Mouse (Mus musculus) thymus, postnatal 36 days (tissue): ENCODE measurements at regions not wholly inside any gene's neighbourhood (a gene's known extent, or its start where the extent isn't known, plus 50 kb on each side); places are given as distances from the start of the nearest gene placed in this dataset.

Experiments
- DNase-seq, 2 experiments: peaks; one replicate each; pipeline ENCODE4 v3.0.0; 2022; ENCODE audit warnings: mixed read lengths in 2 of 2

DNA sequence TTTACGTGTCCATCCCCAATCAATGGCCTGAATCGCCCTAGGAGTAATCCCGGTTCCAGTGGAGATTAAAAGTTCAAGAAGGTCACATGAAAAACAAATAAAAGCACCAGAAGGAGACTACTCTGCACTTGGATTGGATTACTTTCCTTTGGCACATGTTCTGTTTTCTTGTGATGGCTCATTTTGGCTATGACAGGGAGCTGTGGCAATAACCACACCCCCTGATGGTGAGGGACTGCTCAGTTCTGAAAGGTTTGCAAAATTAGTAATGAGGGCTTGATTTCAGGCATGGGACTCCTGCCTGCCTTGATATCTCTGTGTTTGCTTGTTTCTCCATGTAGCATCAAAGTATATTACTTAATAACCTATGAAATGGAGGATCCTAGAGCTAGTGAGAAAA, 293.9 kb downstream of the Plk2 start:
- no peak for DNase-seq

DNA sequence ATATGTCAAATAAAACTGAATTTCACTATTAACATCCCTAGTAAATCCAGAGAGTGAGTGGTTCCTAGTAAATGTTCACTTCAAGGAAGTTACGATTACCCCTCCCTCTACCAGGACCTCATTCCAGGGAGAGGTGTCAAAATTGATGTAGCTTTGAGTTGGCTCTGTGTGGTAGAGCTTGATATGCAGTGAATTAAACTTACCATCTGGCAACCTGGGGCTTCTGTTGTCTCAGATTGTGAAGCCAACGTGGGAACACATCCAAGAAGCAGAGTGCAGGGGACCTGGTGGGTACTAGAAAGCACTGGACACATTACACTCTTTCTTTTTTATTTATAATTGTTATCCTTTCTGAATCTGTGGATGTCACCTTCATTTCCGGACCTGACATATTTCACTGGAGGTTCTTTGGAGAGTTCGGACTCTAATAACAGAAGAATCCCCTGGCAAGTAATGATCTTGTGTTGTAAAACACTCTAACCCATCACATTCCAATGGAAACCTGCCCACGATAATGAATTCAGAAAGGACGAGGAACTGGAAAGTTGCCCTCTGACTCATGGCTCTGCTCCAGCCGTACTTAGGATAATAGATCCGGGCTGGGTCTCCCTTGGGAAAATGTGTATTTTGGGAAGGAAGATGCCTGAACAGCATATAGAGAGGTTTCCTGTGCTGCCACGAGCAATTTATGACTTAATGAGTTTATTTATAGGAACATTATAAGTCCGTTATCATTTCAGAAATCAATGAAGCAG, 295.8 kb downstream of the Plk2 start:
- no peak for DNase-seq

DNA sequence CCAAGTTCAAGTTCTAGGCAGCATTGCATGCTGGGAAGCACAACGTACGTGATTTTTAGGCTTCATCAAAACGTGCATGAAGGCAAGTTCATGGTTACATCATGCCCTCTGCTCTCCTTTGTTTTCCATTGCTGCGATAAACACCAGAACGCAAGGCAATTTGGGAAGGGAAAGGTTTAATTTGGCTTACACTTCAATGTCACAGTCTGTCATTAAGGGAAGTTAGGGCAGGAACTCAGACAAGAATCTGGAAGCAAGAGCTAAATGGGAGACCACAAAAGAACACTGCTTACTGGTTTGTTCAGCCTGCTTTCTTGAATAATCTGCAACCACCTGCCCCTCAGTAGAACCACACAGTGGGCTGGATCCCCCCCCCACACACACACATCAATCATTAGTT, 297.9 kb downstream of the Plk2 start:
- DNase-seq: no peak

DNA sequence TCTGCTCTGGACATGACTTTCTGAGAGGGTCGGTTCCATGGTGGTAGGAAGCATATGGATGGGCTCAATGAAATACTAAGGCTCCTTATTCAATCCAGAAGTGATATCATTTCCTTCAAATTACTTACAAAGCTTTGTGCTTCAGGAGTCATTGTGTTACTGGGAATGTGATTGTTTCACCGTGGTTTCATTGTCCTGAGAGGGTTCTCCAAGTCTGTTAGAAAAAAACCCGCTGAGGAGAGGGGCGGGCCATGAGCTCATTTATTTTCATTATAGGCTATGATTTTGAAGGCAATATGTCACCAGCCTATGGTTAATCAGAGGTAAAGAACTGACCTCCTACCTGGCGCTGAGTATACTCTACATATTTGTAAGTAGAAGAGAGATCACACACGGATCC, 300.0 kb downstream of the Plk2 start:
- no peak for DNase-seq

DNA sequence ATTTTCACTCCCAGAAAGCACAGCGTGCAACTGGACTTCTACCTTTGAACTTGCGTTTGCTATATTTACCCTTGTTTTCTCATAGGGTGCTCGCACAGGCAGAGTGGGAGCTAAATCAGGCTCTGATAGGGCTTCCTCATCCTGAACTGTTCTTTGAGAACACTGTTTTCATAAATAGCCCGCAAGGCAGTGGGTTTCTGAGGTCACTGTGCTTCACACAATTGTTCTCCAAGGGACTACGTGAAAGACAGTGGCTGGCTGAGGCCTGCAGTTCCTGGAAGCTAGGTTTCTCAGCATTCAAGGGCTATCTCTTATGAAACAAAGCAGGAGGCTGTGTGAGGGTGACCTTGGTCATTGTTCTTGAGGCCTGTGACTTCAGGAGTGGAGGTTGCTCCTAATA, 301.7 kb downstream of the Plk2 start:
- no peak for DNase-seq

DNA sequence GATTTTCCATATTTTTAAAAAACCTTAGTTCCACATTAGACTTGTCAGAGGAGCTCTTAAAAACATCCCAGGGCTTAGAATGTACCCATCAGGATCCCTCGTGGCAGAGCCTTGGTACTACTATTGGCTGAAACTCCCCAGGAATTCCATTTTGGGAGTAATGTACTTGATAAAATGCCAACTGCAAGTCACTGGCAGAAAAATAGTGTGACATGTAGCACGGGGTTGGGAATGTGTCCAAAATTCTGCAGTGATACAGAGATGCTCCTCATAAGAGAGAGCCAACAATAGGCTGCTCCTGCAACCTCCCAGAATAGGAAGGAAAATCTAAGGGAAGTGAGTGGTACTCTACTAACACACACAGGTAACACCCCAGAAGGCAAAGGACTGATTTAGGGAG, 309.4 kb downstream of the Plk2 start:
- no peak for DNase-seq

DNA sequence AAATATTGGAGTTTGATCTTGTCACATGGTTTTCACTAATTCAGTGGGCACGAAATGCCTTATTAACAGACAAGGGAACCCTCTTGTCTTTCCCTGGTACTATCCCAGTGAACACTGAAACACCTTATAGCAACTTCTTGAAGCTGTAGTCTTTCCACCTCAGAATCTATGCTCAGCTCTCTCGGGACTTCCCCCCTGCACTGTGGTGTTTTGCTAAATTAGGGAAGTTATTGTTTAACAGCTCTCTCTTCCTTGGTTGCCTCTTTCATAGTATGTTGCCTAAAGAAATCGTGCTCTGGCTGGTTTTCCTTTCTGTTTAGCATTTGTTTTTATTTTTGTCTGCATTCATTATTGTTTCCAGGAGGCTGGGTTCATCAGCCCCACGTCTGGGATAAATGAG, 316.0 kb downstream of the Plk2 start:
- no peak for DNase-seq

DNA sequence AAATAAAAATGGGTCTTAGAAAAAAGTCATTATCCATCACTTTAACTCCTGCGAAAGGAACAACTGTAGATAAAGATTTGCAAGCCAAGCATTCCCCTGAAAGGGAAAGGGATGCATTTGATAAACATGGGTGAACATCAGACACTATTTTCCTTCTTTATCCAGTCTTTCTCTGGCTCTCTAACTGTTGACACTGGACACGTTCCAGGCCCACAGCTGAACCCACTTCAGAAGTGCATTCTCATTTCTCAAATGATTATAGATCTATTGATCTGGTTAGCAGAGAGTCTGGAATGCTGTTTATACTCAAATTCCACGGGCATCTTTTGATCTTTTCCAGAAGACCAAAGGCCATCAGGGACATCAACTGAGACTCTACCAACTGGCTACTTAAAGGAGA, 317.7 kb downstream of the Plk2 start:
- no peak for DNase-seq

DNA sequence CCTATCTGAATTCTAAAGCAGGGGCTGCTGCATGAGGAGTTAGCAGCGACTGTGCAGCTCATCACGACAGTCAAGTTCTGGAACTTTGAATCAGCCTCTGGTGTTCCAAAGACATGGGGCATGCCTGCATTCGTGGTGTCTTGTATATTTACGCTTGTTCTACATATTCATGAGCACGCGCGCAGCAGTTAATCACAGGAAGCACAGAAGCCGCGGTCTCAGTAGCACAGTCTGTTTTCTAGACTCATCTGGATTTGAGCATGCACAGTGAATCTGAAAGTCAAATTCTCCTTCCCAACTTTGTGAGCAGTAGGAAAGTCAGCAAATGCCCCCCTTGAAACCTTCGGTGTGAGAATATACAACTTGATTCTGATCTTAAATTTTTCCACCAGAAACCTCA, 327.3 kb downstream of the Plk2 start:
- no peak for DNase-seq

DNA sequence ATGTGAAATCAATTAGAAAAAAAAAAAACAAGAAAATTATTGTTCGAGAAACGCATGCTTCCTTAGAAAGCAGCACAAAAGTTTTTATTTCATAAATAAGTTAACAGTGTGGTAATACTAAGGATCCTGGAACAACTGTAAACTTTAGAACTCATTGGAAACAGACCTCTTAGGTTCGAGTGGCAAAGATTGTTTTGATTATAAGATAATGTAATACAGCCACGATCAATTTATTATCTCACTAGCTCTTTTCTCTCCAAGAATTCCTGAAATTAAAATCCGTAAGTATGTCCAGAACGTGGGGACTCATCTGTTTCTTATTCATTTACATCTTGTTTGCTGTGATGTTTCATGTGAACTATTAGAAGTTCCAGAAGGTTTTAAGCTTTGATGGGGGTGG, 327.9 kb downstream of the Plk2 start:
- no peak for DNase-seq

DNA sequence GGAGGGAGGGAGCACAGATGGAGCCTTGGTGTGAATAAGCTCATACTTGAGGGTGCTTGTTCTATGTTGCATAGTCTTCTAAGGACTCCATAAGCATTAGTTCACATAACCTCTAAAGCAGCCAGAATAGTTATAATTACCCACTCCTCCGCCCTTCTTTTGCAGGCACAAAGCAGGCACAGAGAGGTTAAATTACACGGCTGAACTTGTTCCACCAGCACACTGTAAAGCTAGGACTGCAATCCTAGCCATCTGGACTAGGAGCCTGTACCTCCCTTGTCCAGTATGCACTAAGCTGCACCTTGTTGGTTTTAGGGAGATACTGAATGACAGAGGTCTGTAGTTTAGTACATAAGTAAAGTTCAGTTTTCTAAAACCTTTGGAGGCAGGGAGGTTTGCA, 330.0 kb downstream of the Plk2 start:
- DNase-seq: no peak

DNA sequence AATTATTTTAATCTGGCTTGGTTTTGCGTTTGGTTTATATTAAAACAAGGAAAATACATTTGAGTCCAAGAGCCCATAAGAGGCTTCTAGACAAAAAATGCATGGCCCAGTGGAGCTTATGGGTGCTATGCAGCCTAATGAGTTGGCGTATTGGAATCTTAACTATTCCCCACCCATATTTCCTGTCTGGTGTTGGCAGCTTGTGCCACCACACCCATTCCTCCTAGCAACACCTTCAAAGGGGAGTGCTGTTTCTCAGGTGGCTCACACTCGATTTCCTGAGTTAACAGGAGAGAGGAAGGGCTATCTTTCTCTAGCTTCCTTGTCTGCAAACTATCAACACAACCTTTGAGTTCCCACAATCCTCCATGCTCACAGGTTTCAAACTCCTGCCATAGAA, 331.0 kb downstream of the Plk2 start:
- no peak for DNase-seq

DNA sequence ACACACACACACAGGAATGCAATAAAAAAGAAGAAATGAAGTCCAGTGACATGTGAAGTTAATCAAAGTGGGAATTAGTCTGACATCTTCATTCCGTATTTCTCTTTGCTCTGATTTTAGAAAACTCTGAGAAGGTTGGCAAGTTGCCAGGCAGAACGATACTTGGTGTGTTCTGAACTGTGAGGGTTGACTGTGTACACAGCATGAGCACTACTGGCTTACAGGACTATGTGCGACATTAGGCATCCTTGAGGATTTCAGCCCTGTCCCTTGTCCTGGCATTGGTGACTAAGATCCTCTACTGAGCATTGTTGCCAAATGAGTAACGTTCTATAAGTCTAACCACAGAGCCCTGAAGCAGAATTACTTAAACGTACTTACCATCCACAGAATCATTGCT, 340.7 kb downstream of the Plk2 start:
- no peak for DNase-seq

DNA sequence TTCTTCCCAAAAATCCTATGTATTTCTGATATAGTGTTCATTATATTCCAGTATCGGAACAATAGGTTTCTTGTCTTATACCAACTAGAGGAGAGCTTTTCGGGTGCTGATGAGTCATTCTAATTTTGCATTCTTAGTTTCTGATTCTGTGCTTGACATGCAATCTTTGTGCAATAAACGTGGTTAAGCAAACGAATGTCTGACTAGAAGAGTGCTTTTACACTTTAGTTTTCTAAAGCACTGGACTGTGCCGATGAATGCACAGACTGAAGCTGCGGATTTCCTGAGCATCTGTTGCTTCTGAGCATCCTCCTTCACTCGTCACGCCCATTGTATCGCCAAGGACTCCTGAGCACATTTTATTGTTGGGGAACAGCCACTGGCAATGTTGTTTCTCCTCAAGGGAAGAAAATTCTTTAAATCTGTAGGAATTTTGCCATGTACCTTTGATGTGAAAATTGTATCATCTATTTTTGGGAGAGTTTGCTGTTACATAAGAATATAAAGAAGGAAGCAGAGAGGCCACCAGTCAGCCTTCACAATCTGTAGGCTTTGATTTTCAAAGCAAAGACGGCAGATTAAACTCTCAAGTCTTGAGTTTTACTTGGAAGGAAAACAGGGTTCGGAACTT, 346.8 kb downstream of the Plk2 start:
- no peak for DNase-seq

DNA sequence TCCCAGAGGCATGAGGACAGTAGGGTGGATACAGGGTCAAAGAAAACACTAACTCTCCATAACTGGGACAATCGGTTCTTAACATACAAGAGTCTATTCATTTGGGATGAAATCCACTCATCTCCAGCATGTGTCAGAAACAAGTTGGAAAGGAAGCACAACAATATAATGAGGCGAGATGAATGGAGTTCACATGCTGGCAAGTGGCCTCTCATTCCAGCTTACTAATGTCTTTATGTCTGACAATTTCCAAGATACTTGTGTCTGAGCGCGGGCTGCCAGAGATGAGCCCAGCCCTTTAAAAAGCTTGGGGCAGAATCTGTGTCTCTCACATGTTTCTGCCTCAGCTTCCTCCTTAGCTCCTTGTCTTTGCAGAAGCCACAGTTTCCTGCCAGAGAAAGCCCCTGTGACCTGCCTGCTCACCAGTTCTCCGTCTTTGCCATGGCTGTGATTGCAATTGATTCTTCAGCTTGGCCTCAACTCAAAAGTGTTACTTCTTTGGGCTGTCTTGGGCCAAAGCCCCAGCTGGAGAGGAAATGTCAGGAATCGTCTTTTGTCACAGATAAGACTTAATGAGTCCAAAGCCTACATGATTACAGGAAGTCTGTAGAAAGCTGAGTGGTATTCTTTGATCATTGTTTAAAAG, 352.5 kb downstream of the Plk2 start:
- no peak for DNase-seq

DNA sequence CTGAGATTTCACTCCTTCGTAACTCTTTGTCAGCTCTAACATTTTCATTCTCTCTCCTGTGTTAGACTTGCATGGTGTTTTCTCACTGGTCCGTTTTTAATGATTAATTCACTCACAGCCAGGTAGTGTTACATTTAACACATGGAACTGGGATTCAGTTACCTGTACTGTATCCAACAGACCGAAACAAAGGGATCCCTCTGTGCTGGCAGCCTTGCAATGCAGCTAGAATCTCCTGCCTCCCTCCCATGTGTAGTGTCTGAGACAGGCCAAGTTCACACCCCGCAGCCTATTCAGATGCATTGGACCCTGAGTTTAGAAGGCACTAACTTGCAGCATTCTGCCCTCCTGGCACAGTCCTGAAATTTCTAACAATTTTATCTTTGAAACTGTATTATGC, 357.9 kb downstream of the Plk2 start:
- no peak for DNase-seq

DNA sequence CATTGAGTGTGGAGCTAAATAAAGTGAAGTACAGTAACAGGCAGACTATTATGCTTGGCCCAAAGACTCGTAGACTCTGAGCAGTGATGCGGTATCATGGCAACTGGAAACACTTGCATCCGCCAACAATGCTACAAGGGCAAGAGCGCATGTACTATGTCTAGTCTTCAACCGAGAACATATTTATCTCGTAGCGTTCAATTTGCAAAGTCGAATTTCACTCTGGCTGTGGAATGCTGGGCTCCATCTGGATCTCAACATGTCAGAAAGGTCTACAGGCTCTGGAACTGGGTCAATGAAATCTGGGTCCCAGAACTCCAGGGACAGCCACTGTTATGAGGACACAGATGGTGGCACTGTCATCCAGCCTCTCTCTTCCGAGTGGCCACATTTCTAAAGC, 359.7 kb downstream of the Plk2 start:
- DNase-seq: no peak

DNA sequence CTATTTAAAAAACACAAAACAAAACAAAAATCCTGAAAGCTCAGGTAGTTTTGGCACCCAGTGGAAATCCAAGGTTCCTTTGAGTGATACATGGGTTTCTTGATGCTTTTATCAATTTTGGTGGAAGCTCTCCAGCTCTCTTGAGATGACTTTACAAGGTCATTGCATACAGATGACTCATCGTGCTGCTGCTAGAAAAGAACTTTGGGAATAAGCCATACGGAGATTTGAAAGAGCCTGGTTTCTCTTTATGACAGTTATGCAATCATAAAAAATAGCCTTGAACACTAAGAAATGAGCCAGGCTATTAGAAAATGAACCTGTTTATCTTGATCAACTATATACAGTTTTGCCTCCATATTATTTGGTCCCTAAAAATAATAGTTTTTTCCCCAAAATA, 362.0 kb downstream of the Plk2 start:
- DNase-seq: no peak

DNA sequence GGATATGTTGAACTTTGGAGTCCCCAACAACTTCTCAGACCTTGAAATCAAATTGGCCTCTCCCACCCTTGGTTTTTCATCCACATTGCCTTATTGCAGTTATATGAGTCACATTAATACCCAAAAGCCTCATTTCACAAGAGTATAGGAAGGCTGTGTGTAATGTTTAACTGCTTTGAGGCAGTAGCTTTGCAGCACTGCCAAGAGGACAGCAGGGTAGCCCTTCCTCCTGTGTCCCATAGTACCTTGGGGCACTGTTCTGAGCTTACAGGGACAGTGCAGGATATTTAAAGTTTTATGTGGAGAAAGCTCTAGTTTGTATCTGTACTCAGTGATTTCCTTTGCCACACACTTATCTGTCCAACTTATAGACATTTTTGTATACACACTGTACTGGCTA, 374.4 kb downstream of the Plk2 start:
- DNase-seq: no peak

DNA sequence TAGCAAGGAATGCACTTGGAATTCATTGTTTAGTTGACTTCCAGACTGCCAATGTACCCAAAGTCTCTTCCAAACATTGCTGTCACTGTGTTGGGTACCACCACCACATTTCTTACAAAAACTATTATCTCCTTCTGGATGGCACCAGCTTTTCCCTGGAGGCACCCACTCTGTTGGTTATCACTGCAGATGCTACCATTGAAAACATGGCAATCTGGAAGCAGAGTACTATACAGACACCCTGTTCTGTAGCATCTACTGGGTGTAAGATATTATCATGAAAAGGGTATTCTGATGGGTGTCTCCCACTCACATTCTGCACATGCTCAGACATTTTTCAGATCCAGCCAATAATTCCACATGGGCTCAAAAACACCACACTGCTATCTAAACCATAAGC, 380.4 kb downstream of the Plk2 start:
- DNase-seq: no peak

DNA sequence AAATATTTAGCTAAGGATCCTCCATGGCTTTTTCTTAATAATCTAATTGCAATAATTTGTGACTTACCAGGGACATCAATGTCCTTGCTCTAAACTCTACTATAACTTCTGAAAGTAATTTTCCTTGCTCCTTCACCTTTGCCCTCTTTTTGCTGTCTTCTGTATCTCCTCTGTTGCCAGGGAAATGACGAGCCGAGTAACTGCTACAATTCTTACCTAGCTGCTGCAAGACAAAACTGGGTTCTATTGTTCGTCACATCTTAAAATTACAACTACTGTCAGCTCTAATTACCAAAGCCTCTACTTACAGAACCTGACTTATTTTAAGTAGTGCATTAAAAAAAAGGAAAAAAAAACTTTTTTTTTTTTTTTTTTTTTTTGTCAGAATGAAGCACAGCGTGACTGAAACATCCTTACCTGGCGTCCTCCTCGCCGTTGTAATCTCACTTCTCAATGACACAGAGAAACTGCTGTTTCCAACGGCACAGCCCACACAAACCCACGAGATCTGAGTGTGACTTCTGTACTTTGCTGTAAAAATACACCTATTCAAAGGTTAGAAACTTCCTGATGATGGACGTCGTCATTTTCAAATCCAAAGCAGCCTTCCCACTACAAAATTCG, 389.4 kb downstream of the Plk2 start:
- no peak for DNase-seq

DNA sequence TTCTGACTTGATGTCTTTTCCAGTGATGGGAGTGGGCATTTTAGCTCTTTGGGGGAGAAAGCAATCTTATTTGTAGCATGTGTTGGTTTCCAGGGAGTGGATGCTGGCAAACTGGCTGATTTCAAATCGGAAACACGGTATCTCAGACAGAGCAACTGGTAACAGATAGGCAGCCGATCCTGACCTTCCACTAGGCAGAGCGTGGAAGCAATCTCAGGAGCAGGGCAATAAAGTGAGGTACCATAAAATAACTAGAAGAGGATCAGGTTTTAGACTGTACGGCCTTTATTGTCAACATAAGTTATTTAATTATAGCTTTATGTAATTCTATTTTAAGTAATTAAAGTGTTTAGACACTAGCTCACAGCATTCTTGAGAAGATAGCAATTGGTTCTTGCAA, 390.0 kb downstream of the Plk2 start:
- DNase-seq: no peak

DNA sequence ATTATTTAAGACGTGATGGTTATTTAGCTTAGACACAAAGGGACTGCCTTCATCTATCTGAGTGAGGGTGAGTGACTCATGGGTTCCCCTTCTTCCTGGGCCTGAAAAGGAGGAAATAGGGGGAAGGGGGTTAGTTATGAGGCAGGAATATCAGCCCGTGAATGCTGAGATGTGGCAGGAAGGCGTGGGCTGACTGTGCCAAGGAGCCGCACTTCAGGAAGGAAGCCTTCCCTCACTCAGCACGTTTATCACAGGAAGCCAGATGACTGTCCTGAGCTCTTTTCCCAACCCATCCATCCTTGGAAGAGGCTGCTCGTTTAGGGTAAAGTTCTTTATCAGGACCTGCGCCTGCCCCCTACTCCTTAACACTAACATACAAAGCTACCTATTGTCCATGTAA, 403.5 kb downstream of the Plk2 start:
- no peak for DNase-seq

DNA sequence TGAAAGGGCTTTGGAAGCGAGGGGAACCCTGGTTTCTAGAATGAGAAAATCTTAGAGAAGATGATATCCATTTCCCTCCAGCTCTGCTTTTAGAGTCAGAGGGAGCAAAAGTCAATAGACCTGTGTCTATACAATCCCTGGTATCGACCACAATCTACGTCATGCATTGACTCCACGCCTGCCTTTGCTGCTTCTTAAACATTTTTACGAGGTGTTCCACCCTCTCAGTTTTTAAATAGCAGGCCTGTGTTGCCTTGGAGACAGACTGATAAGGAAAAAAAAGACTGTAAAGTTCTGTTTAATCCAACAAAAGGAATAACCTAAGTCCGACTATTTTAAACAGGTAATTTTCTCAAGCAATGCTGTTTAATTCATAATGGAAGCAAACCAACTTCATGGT, 408.0 kb downstream of the Plk2 start:
- DNase-seq: no peak
